Mouse (Mus musculus) hindbrain, embryonic 16.5 days (tissue): Measurements from ENCODE around the gene Ppfibp2. TPM values are rescaled to one million over a fixed set of nuclear protein-coding genes. Genes with fewer than 3 reads are reported as not detected.
A peak's percentile ranks its signal among the peaks of the same experiment; 100 is the strongest.

ENCODE experiments used
- ATAC-seq: fragments of 200-750 bp; cut with Nextera tagmentation; 2 replicates; pipeline ENCODE4 v1.8.0; 2017; ENCODE audit warnings: moderate TSS enrichment, moderate library complexity
- H3K27ac ChIP-seq: fragments of 300-500 bp; sonication (generic); 2 replicates; pipeline ENCODE4 v1.5.1; 2014; ENCODE audit warnings: low read depth, mild to moderate bottlenecking, control low read depth, low read length, moderate library complexity
- H3K27me3 ChIP-seq: fragments of 300-500 bp; sonication (generic); replicated peaks from 2 replicates; pipeline ENCODE4 v1.6.1; 2014; ENCODE audit warnings: low read length; ENCODE audit not compliant: control insufficient read depth, insufficient read depth
- H3K36me3 ChIP-seq: fragments of 300-500 bp; sonication (generic); 2 replicates; pipeline ENCODE4 v1.6.1; 2014; ENCODE audit warnings: mild to moderate bottlenecking, low read length, moderate library complexity, mixed read lengths; ENCODE audit not compliant: control insufficient read depth, insufficient read depth
- H3K4me1 ChIP-seq: fragments of 300-500 bp; sonication (generic); 2 replicates; pipeline ENCODE4 v1.6.1; 2014; ENCODE audit warnings: low read depth, low read length; ENCODE audit not compliant: control insufficient read depth, insufficient read depth
- H3K4me2 ChIP-seq: fragments of 300-500 bp; sonication (generic); 2 replicates; pipeline ENCODE4 v1.6.1; 2014; ENCODE audit warnings: mild to moderate bottlenecking, low read length, control low read depth, moderate library complexity
- H3K4me3 ChIP-seq: fragments of 300-500 bp; sonication (generic); 2 replicates; pipeline ENCODE4 v1.5.1; 2014; ENCODE audit warnings: mild to moderate bottlenecking, low read length, control low read depth, moderate library complexity
- H3K9ac ChIP-seq: fragments of 300-500 bp; sonication (generic); 2 replicates; pipeline ENCODE4 v1.6.1; 2014; ENCODE audit warnings: low read depth, mild to moderate bottlenecking, control low read depth, low read length, moderate library complexity
- H3K9me3 ChIP-seq: fragments of 300-500 bp; sonication (generic); 2 replicates; pipeline ENCODE4 v1.6.1; 2014; ENCODE audit warnings: mild to moderate bottlenecking, low read length, moderate library complexity; ENCODE audit not compliant: control insufficient read depth
- WGBS: fragments of 180-500 bp; shearing (Covaris S2); extraction: QIAGEN DNeasy Blood & Tissue Kit; methylation state at CpG from one replicate; pipeline ENCODE4 v1.1.7; 2014; 5-methylcytosine and 5-hydroxymethylcytosine counted together
- polyA plus RNA-seq: library from polyadenylated mRNA; unstranded; fragments of >200 nt; fragmentation: Nextera tagmentation; extraction: Ambion mirVana; gene quantifications from 2 replicates; pipeline ENCODE4 v1.2.1, GENCODE M21; 2015

The Ppfibp2 gene
- polyA plus RNA-seq, 1 experiment from 2014 or later = 3.6 TPM

GRCm38 (mm10) chr7:107665221-107665585 is 70.2 kb downstream of the Ppfibp2 start:
- H3K4me3 ChIP-seq = no peak overlapping the region
- peaks cover 8% of the 10 kb centered on the region for H3K4me1 ChIP-seq
- H3K36me3 ChIP-seq = no peaks in the 10 kb centered on the region
- no peaks in the 10 kb centered on the region for H3K9me3 ChIP-seq
- H3K9ac ChIP-seq = no peak overlapping the region
- H3K27me3 ChIP-seq = peaks cover 3% of the 10 kb centered on the region; the same call in 1 of the 2 replicates
- peak overlapping the region; percentile 66 for H3K27ac ChIP-seq
- H3K4me2 ChIP-seq = peak overlapping the region; percentile 42
- 43% methylated on average over 4 of the region's 4 CpGs for WGBS
- ATAC-seq = peak; percentile 27; the same call in 1 of the 2 replicates

- no peaks in the 10 kb centered on the region for H3K36me3 ChIP-seq
- H3K27ac ChIP-seq = peak overlapping the region; percentile 66
- H3K27me3 ChIP-seq = peaks cover 3% of the 10 kb centered on the region; the same call in 1 of the 2 replicates
- ATAC-seq = peak; percentile 71
- H3K4me3 ChIP-seq = peak overlapping the region; percentile 19
- peak overlapping the region; percentile 42 for H3K4me2 ChIP-seq
- peak overlapping the region; percentile 47 for H3K9ac ChIP-seq
- H3K4me1 ChIP-seq = peaks cover 8% of the 10 kb centered on the region
- WGBS = 9% methylated on average over 9 of the region's 9 CpGs
- H3K9me3 ChIP-seq = no peaks in the 10 kb centered on the region
Measured at GRCm38 (mm10) chr7:107665586-107666261, 70.7 kb downstream of the Ppfibp2 start.

GRCm38 (mm10) chr7:107666262-107666902 is 71.4 kb downstream of the Ppfibp2 start:
- peak; percentile 38; the same call in 1 of the 2 replicates for ATAC-seq
- H3K27ac ChIP-seq = peak overlapping the region; percentile 2; the same call in 1 of the 2 replicates
- H3K27me3 ChIP-seq = peaks cover 3% of the 10 kb centered on the region; the same call in 1 of the 2 replicates
- peaks cover 8% of the 10 kb centered on the region for H3K4me1 ChIP-seq
- no peaks in the 10 kb centered on the region for H3K36me3 ChIP-seq
- H3K4me2 ChIP-seq = peak overlapping the region; percentile 42
- peak overlapping the region; percentile 19 for H3K4me3 ChIP-seq
- H3K9ac ChIP-seq = peak overlapping the region; percentile 47; the same call in 1 of the 2 replicates
- WGBS = 39% methylated on average over 13 of the region's 13 CpGs
- no peaks in the 10 kb centered on the region for H3K9me3 ChIP-seq

GRCm38 (mm10) chr7:107668514-107668913 is 73.5 kb downstream of the Ppfibp2 start:
- H3K4me1 ChIP-seq = peaks cover 8% of the 10 kb centered on the region
- no peak overlapping the region for H3K27ac ChIP-seq
- H3K4me3 ChIP-seq = no peak overlapping the region
- no peak overlapping the region for H3K4me2 ChIP-seq
- ATAC-seq = no peak
- H3K9ac ChIP-seq = no peak overlapping the region
- no peaks in the 10 kb centered on the region for H3K36me3 ChIP-seq
- H3K27me3 ChIP-seq = no peaks in the 10 kb centered on the region
- H3K9me3 ChIP-seq = no peaks in the 10 kb centered on the region
- WGBS = 92% methylated on average over 5 of the region's 5 CpGs

- Histone ChIP-seq H3K4me1 (no peaks in the 10 kb centered on the region), H3K27ac (no peak overlapping the region), H3K27me3 (no peaks in the 10 kb centered on the region), H3K4me2 (no peak overlapping the region), H3K9me3 (no peaks in the 10 kb centered on the region), H3K36me3 (no peaks in the 10 kb centered on the region), H3K9ac (no peak overlapping the region), H3K4me3 (no peak overlapping the region)
- ATAC-seq = no peak
- WGBS = 89% methylated on average over 3 of the region's 3 CpGs
Measured at GRCm38 (mm10) chr7:107675224-107675623, 80.2 kb downstream of the Ppfibp2 start.

- ATAC-seq = no peak
- Histone ChIP-seq H3K4me1 (no peaks in the 10 kb centered on the region), H3K27ac (no peak overlapping the region), H3K27me3 (no peaks in the 10 kb centered on the region), H3K36me3 (no peaks in the 10 kb centered on the region), H3K9ac (no peak overlapping the region), H3K9me3 (no peaks in the 10 kb centered on the region), H3K4me3 (no peak overlapping the region), H3K4me2 (no peak overlapping the region)
- WGBS = 52% methylated on average over 6 of the region's 6 CpGs
Measured at GRCm38 (mm10) chr7:107680151-107680852, 85.3 kb downstream of the Ppfibp2 start.

DNA sequence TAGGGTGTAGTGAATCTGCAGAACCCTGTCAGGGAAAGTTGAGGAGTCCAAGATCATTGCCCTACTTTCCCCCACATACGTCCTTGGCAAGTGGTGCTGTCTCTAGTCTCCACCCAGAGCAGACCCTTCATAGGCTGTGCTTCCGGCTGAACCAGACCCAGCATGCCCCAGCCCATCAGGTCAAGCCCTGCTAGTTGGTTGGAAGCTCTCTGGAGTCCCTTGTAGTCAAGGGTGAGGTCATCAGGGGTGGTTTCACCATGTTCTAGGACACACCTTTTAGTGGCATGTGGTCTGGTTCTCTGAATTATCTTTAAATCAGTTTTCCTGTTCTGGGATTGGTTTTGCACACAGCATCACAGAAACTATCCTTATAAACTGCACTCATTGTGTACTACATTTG is 86.3 kb downstream of the Ppfibp2 start:
- H3K4me1 ChIP-seq = no peaks in the 10 kb centered on the region
- WGBS = 69% methylated on average over 2 of the region's 2 CpGs
- H3K27me3 ChIP-seq = no peaks in the 10 kb centered on the region
- no peak overlapping the region for H3K4me2 ChIP-seq
- no peak for ATAC-seq
- no peak overlapping the region for H3K9ac ChIP-seq
- H3K36me3 ChIP-seq = no peaks in the 10 kb centered on the region
- no peak overlapping the region for H3K4me3 ChIP-seq
- no peak overlapping the region for H3K27ac ChIP-seq
- H3K9me3 ChIP-seq = no peaks in the 10 kb centered on the region

GRCm38 (mm10) chr7:107683162-107683561 is 88.2 kb downstream of the Ppfibp2 start:
- 84% methylated on average over 4 of the region's 4 CpGs for WGBS

GRCm38 (mm10) chr7:107683622-107684021 is 88.6 kb downstream of the Ppfibp2 start:
- Histone ChIP-seq H3K4me1 (no peaks in the 10 kb centered on the region), H3K9ac (no peak overlapping the region), H3K36me3 (no peaks in the 10 kb centered on the region), H3K27me3 (no peaks in the 10 kb centered on the region), H3K4me3 (no peak overlapping the region), H3K4me2 (no peak overlapping the region), H3K27ac (no peak overlapping the region), H3K9me3 (no peaks in the 10 kb centered on the region)
- no peak for ATAC-seq
- 91% methylated on average over 3 of the region's 3 CpGs for WGBS

More at GRCm38 (mm10) chr7:107683162-107683561, 88.2 kb downstream of the Ppfibp2 start:
- Histone ChIP-seq H3K27ac (no peak overlapping the region), H3K27me3 (no peaks in the 10 kb centered on the region), H3K36me3 (no peaks in the 10 kb centered on the region), H3K4me1 (no peaks in the 10 kb centered on the region), H3K9ac (no peak overlapping the region), H3K9me3 (no peaks in the 10 kb centered on the region), H3K4me3 (no peak overlapping the region), H3K4me2 (no peak overlapping the region)
- no peak for ATAC-seq
